Mouse (Mus musculus) stomach, embryonic 16.5 days (tissue): Measurements from ENCODE around the gene Trim38. TPM values are rescaled to one million over a fixed set of nuclear protein-coding genes. Genes with fewer than 3 reads are reported as not detected.
A peak's percentile ranks its signal among the peaks of the same experiment; 100 is the strongest.
"Not testable (repeated sequence)": the region's sequence is repeated elsewhere in the genome, so short reads cannot be mapped to it uniquely, and the experiment has no call there.

ENCODE experiments used
- ATAC-seq: fragments of 200-750 bp; cut with Nextera tagmentation; 2 replicates; pipeline ENCODE4 v1.8.0; 2017; ENCODE audit warnings: moderate number of reproducible peaks, moderate TSS enrichment; ENCODE audit not compliant: insufficient read depth, low FRiP score
- H3K27ac ChIP-seq: fragments of 300-500 bp; sonication (generic); 2 replicates; pipeline ENCODE4 v1.5.1; 2014; ENCODE audit warnings: low read length
- H3K27me3 ChIP-seq: fragments of 300-500 bp; sonication (generic); 2 replicates; pipeline ENCODE4 v1.6.1; 2014; ENCODE audit warnings: low read length, control low read depth, mixed read lengths; ENCODE audit not compliant: control insufficient read depth, insufficient read depth
- H3K36me3 ChIP-seq: fragments of 300-500 bp; sonication (generic); 2 replicates; pipeline ENCODE4 v1.6.1; 2014; ENCODE audit warnings: low read length; ENCODE audit not compliant: control insufficient read depth, insufficient read depth
- H3K4me1 ChIP-seq: fragments of 300-500 bp; sonication (generic); 2 replicates; pipeline ENCODE4 v1.6.1; 2014; ENCODE audit warnings: low read length, control low read depth, mixed read lengths; ENCODE audit not compliant: control insufficient read depth, insufficient read depth
- H3K4me2 ChIP-seq: fragments of 300-500 bp; sonication (generic); 2 replicates; pipeline ENCODE4 v1.6.1; 2014; ENCODE audit warnings: low read depth, low read length, mixed read lengths
- H3K4me3 ChIP-seq: fragments of 300-500 bp; sonication (generic); replicated peaks from 2 replicates; pipeline ENCODE4 v1.5.1; 2014; ENCODE audit warnings: mild to moderate bottlenecking, low read length
- H3K9ac ChIP-seq: fragments of 300-500 bp; sonication (generic); 2 replicates; pipeline ENCODE4 v1.6.1; 2014; ENCODE audit warnings: low read length
- H3K9me3 ChIP-seq: fragments of 300-500 bp; sonication (generic); replicated peaks from 2 replicates; pipeline ENCODE4 v1.6.1; 2016; ENCODE audit warnings: low read length, control low read depth; ENCODE audit not compliant: control insufficient read depth
- WGBS: fragments of 180-500 bp; shearing (Covaris S2); extraction: QIAGEN DNeasy Blood & Tissue Kit; methylation state at CpG from one replicate; pipeline ENCODE4 v1.1.7; 2014; 5-methylcytosine and 5-hydroxymethylcytosine counted together
- polyA plus RNA-seq: library from polyadenylated mRNA; unstranded; fragments of >200 nt; fragmentation: Nextera tagmentation; extraction: Ambion mirVana; gene quantifications from 2 replicates; pipeline ENCODE4 v1.2.1, GENCODE M21; 2015

Trim38 gene
- polyA plus RNA-seq = not detected in 2 replicates

GRCm38 (mm10) chr13:23769613-23770012, at the start of gene Trim38:
Trim38 (plus strand) TSS chr13:23769913.
- not testable (repeated sequence) for ATAC-seq, H3K27me3 ChIP-seq, H3K4me2 ChIP-seq, H3K36me3 ChIP-seq, H3K27ac ChIP-seq, H3K4me1 ChIP-seq, H3K9ac ChIP-seq, H3K4me3 ChIP-seq, H3K9me3 ChIP-seq
- 77% methylated on average over 2 of the region's 2 CpGs for WGBS

GRCm38 (mm10) chr13:23724239-23724638, 45.5 kb upstream of the Trim38 start:
- H3K4me2 ChIP-seq = no peak overlapping the region
- H3K4me1 ChIP-seq = no peaks in the 10 kb centered on the region
- H3K27ac ChIP-seq = no peak overlapping the region
- H3K27me3 ChIP-seq = no peaks in the 10 kb centered on the region
- peak; percentile 29; the same call in 1 of the 2 replicates for ATAC-seq
- WGBS = 61% methylated on average over 4 of the region's 4 CpGs
- no peaks in the 10 kb centered on the region for H3K9me3 ChIP-seq
- H3K36me3 ChIP-seq = no peaks in the 10 kb centered on the region
- no peak overlapping the region for H3K4me3 ChIP-seq
- no peak overlapping the region for H3K9ac ChIP-seq

- Histone ChIP-seq H3K36me3 (no peaks in the 10 kb centered on the region), H3K4me1 (no peaks in the 10 kb centered on the region), H3K27ac (no peak overlapping the region), H3K9ac (no peak overlapping the region), H3K27me3 (no peaks in the 10 kb centered on the region), H3K4me2 (no peak overlapping the region), H3K4me3 (no peak overlapping the region), H3K9me3 (no peaks in the 10 kb centered on the region)
- ATAC-seq = no peak
- WGBS = 80% methylated on average over 1 of the region's 1 CpGs
These were observed 44.5 kb upstream of the Trim38 start for GRCm38 (mm10) chr13:23725213-23725612.

- Histone ChIP-seq H3K9me3 (no peaks in the 10 kb centered on the region), H3K4me3 (no peak overlapping the region), H3K36me3 (no peaks in the 10 kb centered on the region), H3K27ac (no peak overlapping the region), H3K4me1 (no peaks in the 10 kb centered on the region), H3K9ac (no peak overlapping the region), H3K27me3 (no peaks in the 10 kb centered on the region), H3K4me2 (no peak overlapping the region)
- no peak for ATAC-seq
- WGBS = 84% methylated on average over 18 of the region's 18 CpGs
These were observed 41.1 kb upstream of the Trim38 start for GRCm38 (mm10) chr13:23728472-23729191.

GRCm38 (mm10) chr13:23729192-23729525, 40.6 kb upstream of the Trim38 start:
- Histone ChIP-seq H3K4me2 (no peak overlapping the region), H3K9me3 (no peaks in the 10 kb centered on the region), H3K27me3 (no peaks in the 10 kb centered on the region), H3K4me3 (no peak overlapping the region), H3K9ac (no peak overlapping the region), H3K4me1 (no peaks in the 10 kb centered on the region), H3K27ac (no peak overlapping the region), H3K36me3 (no peaks in the 10 kb centered on the region)
- no peak for ATAC-seq
- WGBS = 87% methylated on average over 9 of the region's 9 CpGs

GRCm38 (mm10) chr13:23729706-23730105, 40.0 kb upstream of the Trim38 start:
- WGBS = 88% methylated on average over 5 of the region's 5 CpGs
- Histone ChIP-seq H3K27ac (no peak overlapping the region), H3K9me3 (no peaks in the 10 kb centered on the region), H3K27me3 (no peaks in the 10 kb centered on the region), H3K4me1 (no peaks in the 10 kb centered on the region), H3K4me3 (no peak overlapping the region), H3K36me3 (no peaks in the 10 kb centered on the region), H3K4me2 (no peak overlapping the region), H3K9ac (no peak overlapping the region)
- ATAC-seq = no peak

GRCm38 (mm10) chr13:23730479-23730878, 39.2 kb upstream of the Trim38 start:
- 22% methylated on average over 8 of the region's 8 CpGs for WGBS
- Histone ChIP-seq H3K4me3 (no peak overlapping the region), H3K27ac (no peak overlapping the region), H3K36me3 (no peaks in the 10 kb centered on the region), H3K4me1 (no peaks in the 10 kb centered on the region), H3K9me3 (no peaks in the 10 kb centered on the region), H3K27me3 (no peaks in the 10 kb centered on the region), H3K9ac (no peak overlapping the region), H3K4me2 (no peak overlapping the region)
- peak; percentile 66; the same call in 1 of the 2 replicates for ATAC-seq

GRCm38 (mm10) chr13:23732156-23732804, 37.4 kb upstream of the Trim38 start:
- Histone ChIP-seq H3K4me1 (no peaks in the 10 kb centered on the region), H3K4me2 (no peak overlapping the region), H3K27ac (no peak overlapping the region), H3K9ac (no peak overlapping the region), H3K4me3 (no peak overlapping the region), H3K36me3 (no peaks in the 10 kb centered on the region), H3K27me3 (no peaks in the 10 kb centered on the region), H3K9me3 (no peaks in the 10 kb centered on the region)
- 22% methylated on average over 8 of the region's 8 CpGs for WGBS
- no peak for ATAC-seq

GRCm38 (mm10) chr13:23737091-23737490, 32.6 kb upstream of the Trim38 start:
- H3K36me3 ChIP-seq = no peaks in the 10 kb centered on the region
- no peak overlapping the region for H3K4me3 ChIP-seq
- no peak overlapping the region for H3K4me2 ChIP-seq
- peaks cover 13% of the 10 kb centered on the region; the same call in 1 of the 2 replicates for H3K4me1 ChIP-seq
- 87% methylated on average over 5 of the region's 5 CpGs for WGBS
- no peak overlapping the region for H3K9ac ChIP-seq
- ATAC-seq = no peak
- H3K27me3 ChIP-seq = no peaks in the 10 kb centered on the region
- H3K27ac ChIP-seq = no peak overlapping the region
- H3K9me3 ChIP-seq = no peaks in the 10 kb centered on the region
